Mouse (Mus musculus): ENCODE results near the gene Borcs8.

The Borcs8 gene

GRCm38 (mm10) chr8:70179082-70179481 lies 39.8 kb downstream of the Borcs8 start:
- DNase-seq (ENCODE audit: low spot score): peak; percentile 31

DNA sequence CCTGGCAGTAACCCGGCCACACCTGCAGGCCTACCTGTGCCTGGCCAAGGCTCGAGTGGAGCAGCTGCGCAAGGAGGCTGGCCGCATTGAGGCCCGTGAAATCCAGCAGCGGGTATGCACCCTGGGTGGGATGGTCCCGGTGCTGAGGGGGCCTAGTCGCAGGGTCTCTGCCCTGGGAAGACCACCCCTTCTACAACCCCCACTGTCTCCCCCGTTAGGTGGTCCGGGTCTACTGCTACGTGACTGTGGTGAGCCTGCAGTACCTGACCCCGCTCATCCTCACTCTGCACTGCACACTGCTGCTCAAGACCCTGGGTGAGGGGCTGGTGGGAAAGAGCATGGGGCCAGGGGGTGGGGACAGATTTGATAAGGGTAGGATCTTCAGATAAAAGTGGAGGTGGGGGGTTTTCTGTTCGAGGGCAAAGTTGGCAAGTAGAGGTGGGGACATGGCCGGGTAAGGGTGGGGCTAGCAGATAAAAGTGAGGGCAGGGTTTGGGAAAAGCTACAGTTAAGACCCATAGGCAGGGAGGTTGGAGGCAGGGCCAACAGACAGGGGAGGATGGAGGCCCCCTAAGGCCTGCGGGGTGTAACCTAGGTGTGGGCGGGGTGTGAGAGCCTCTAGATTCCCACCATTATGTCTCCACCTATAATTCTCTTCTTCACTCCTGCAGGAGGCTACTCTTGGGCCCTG lies 42.1 kb downstream of the Borcs8 start:
- no peak for DNase-seq (ENCODE audit: low spot score)

DNA sequence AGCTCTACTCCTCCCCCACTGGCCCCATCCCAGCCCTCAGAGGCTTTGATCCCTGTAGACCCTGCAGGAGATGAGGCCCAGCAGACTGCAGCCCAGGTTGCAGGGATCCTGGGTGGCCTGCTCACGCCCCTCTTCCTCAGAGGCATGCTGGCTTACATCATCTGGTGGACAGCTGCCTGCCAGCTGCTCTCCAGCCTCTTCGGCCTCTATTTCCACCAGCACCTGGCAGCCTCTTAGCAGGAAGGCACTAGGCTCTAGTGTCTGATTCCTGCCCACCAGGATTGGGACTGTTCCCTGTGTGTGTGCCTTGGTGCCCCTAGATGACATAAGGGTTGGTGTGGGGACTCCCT lies 42.6 kb downstream of the Borcs8 start:
- DNase-seq (ENCODE audit: low spot score): peak; percentile 19

- no peak for DNase-seq (ENCODE audit: low spot score)
Observed at GRCm38 (mm10) chr8:70183194-70183593, 43.9 kb downstream of the Borcs8 start.

DNA sequence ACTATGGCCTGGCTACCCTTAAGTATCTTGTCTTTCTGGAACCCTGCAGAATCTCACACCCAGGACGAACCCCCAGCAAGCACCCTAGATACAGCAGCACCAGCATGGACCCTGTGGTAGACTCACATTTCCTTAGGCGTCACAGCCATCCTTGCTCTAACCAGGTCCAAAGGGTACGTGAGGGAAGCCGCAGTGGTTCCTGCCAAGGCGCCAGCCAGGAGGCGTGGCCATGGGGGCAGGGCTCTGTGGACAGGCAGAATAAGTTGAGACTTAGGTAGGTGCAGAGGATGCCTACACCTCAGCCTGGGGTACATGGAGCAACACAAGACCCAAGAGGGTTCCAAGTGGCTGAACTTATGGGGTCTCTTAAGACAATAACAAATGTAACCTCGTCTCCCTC lies 49.4 kb downstream of the Borcs8 start:
- DNase-seq (ENCODE audit: low spot score): no peak

- DNase-seq (ENCODE audit: low spot score): no peak
Observed at GRCm38 (mm10) chr8:70193238-70193637, 53.9 kb downstream of the Borcs8 start.

GRCm38 (mm10) chr8:70194191-70194590 lies 54.9 kb downstream of the Borcs8 start:
- no peak for DNase-seq (ENCODE audit: low spot score)

DNA sequence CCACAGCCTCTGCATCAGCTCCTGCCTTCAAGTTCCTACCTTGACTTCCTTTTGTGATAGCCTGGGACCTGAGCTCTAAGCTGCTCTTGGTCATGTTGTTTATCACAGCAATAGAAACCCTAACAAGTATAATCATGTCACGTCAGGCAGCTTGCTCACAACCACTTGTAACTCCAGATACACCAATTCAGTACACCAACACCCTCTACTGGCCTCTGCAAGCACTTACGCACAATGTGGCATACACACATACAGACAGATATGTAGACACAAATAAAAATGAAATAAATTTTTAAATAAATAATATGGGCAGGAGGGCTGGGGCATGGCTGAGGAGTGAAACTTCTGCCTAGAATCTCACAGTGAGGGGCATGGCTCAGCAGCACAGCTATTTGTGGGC lies 56.5 kb downstream of the Borcs8 start:
- no peak for DNase-seq (ENCODE audit: low spot score)
